Mouse (Mus musculus) heart, embryonic 16.5 days (tissue): ENCODE data around the gene Gm49373. TPM values are rescaled to one million over a fixed set of nuclear protein-coding genes. Genes with fewer than 3 reads are reported as not detected.
A peak's percentile ranks its signal among the peaks of the same experiment; 100 is the strongest.

Source experiments
- ATAC-seq: fragments of 200-750 bp; cut with Nextera tagmentation; replicated peaks from 2 replicates; pipeline ENCODE4 v1.8.0; 2017; ENCODE audit warnings: moderate number of reproducible peaks; ENCODE audit not compliant: insufficient read depth, low FRiP score; ENCODE audit errors: extremely low read depth
- H3K27ac ChIP-seq: fragments of 300-500 bp; sonication (generic); 2 replicates; pipeline ENCODE4 v1.5.1; 2014; ENCODE audit warnings: mild to moderate bottlenecking, low read length, control low read depth, moderate library complexity
- H3K27me3 ChIP-seq: fragments of 300-500 bp; sonication (generic); 2 replicates; pipeline ENCODE4 v1.6.1; 2014; ENCODE audit warnings: low read length, mixed read lengths; ENCODE audit not compliant: control insufficient read depth, insufficient read depth
- H3K36me3 ChIP-seq: fragments of 300-500 bp; sonication (generic); 2 replicates; pipeline ENCODE4 v1.6.1; 2014; ENCODE audit not compliant: control insufficient read depth, insufficient read depth
- H3K4me1 ChIP-seq: fragments of 300-500 bp; sonication (generic); 2 replicates; pipeline ENCODE4 v1.6.1; 2014; ENCODE audit warnings: low read length, mixed read lengths; ENCODE audit not compliant: control insufficient read depth, insufficient read depth
- H3K4me2 ChIP-seq: fragments of 300-500 bp; sonication (generic); 2 replicates; pipeline ENCODE4 v1.6.1; 2014; ENCODE audit warnings: low read depth, mild to moderate bottlenecking, control low read depth, low read length
- H3K4me3 ChIP-seq: fragments of 300-500 bp; sonication (generic); 2 replicates; pipeline ENCODE4 v1.5.1; 2014; ENCODE audit warnings: mild to moderate bottlenecking, control low read depth, low read length
- H3K9ac ChIP-seq: fragments of 300-500 bp; sonication (generic); 2 replicates; pipeline ENCODE4 v1.6.1; 2014; ENCODE audit warnings: low read length, control low read depth
- H3K9me3 ChIP-seq: fragments of 300-500 bp; sonication (generic); replicated peaks from 2 replicates; pipeline ENCODE4 v1.6.1; 2016; ENCODE audit warnings: low read length; ENCODE audit not compliant: control insufficient read depth
- WGBS: fragments of 180-500 bp; shearing (Covaris S2); extraction: QIAGEN DNeasy Blood & Tissue Kit; methylation state at CpG from one replicate; pipeline ENCODE4 v1.1.7; 2014; 5-methylcytosine and 5-hydroxymethylcytosine counted together
- polyA plus RNA-seq: library from polyadenylated mRNA; unstranded; fragments of >200 nt; fragmentation: Nextera tagmentation; extraction: Ambion mirVana; gene quantifications from 2 replicates; pipeline ENCODE4 v1.2.1, GENCODE M21; 2015

Gene Gm49373
- polyA plus RNA-seq, 1 experiment from 2014 or later: 0.22 TPM

- WGBS: 73% methylated on average over 6 of the region's 6 CpGs
- Histone ChIP-seq H3K27me3 (peaks cover 20% of the 10 kb centered on the region), H3K4me2 (no peak overlapping the region), H3K27ac (no peak overlapping the region), H3K36me3 (no peaks in the 10 kb centered on the region), H3K4me3 (no peak overlapping the region), H3K9me3 (no peaks in the 10 kb centered on the region), H3K9ac (no peak overlapping the region), H3K4me1 (peaks cover 39% of the 10 kb centered on the region)
- ATAC-seq: no peak
Observed at GRCm38 (mm10) chr9:21028560-21029110, 44.3 kb downstream of the Gm49373 start.

GRCm38 (mm10) chr9:21027774-21028290 is 45.1 kb downstream of the Gm49373 start:
- H3K9ac ChIP-seq: no peak overlapping the region
- H3K9me3 ChIP-seq: no peaks in the 10 kb centered on the region
- H3K4me3 ChIP-seq: no peak overlapping the region
- peaks cover 33% of the 10 kb centered on the region for H3K4me1 ChIP-seq
- no peak for ATAC-seq
- peaks cover 13% of the 10 kb centered on the region for H3K27me3 ChIP-seq
- 66% methylated on average over 8 of the region's 8 CpGs for WGBS
- no peak overlapping the region for H3K27ac ChIP-seq
- no peak overlapping the region for H3K4me2 ChIP-seq
- H3K36me3 ChIP-seq: no peaks in the 10 kb centered on the region

GRCm38 (mm10) chr9:21026849-21027248 is 46.0 kb downstream of the Gm49373 start:
- Histone ChIP-seq H3K4me2 (no peak overlapping the region), H3K27me3 (peaks cover 3% of the 10 kb centered on the region), H3K9ac (no peak overlapping the region)

GRCm38 (mm10) chr9:21025258-21025810 is 47.6 kb downstream of the Gm49373 start:
- Histone ChIP-seq H3K9ac (no peak overlapping the region), H3K27ac (no peak overlapping the region), H3K4me2 (no peak overlapping the region), H3K27me3 (no peaks in the 10 kb centered on the region; the same call in 1 of the 2 replicates), H3K9me3 (no peaks in the 10 kb centered on the region), H3K36me3 (no peaks in the 10 kb centered on the region), H3K4me1 (peaks cover 14% of the 10 kb centered on the region), H3K4me3 (no peak overlapping the region)
- no peak for ATAC-seq
- 64% methylated on average over 19 of the region's 19 CpGs for WGBS

More at GRCm38 (mm10) chr9:21026849-21027248, 46.0 kb downstream of the Gm49373 start:
- WGBS: 79% methylated on average over 12 of the region's 12 CpGs
- ATAC-seq: no peak
- Histone ChIP-seq H3K27ac (no peak overlapping the region), H3K4me1 (peaks cover 23% of the 10 kb centered on the region), H3K36me3 (no peaks in the 10 kb centered on the region), H3K9me3 (no peaks in the 10 kb centered on the region), H3K4me3 (no peak overlapping the region)

- WGBS: 83% methylated on average over 1 of the region's 1 CpGs
Observed at GRCm38 (mm10) chr9:21022726-21023125, 50.2 kb downstream of the Gm49373 start.

GRCm38 (mm10) chr9:21022288-21022687 is 50.6 kb downstream of the Gm49373 start:
- no peak for ATAC-seq
- no peak overlapping the region for H3K4me3 ChIP-seq
- no peak overlapping the region for H3K9ac ChIP-seq
- no peaks in the 10 kb centered on the region for H3K9me3 ChIP-seq
- no peaks in the 10 kb centered on the region for H3K36me3 ChIP-seq
- WGBS: 52% methylated on average over 6 of the region's 6 CpGs
- no peak overlapping the region for H3K4me2 ChIP-seq
- H3K4me1 ChIP-seq: no peaks in the 10 kb centered on the region
- H3K27me3 ChIP-seq: peaks cover 4% of the 10 kb centered on the region
- no peak overlapping the region for H3K27ac ChIP-seq

More at GRCm38 (mm10) chr9:21022726-21023125, 50.2 kb downstream of the Gm49373 start:
- H3K36me3 ChIP-seq: no peaks in the 10 kb centered on the region
- H3K9me3 ChIP-seq: no peaks in the 10 kb centered on the region
- no peak overlapping the region for H3K27ac ChIP-seq
- H3K9ac ChIP-seq: no peak overlapping the region
- H3K4me1 ChIP-seq: no peaks in the 10 kb centered on the region
- no peak overlapping the region for H3K4me2 ChIP-seq
- no peak overlapping the region for H3K4me3 ChIP-seq
- no peak for ATAC-seq
- no peaks in the 10 kb centered on the region for H3K27me3 ChIP-seq

- Histone ChIP-seq H3K27me3 (peaks cover 11% of the 10 kb centered on the region), H3K4me1 (no peaks in the 10 kb centered on the region), H3K4me3 (no peak overlapping the region), H3K4me2 (no peak overlapping the region), H3K9ac (no peak overlapping the region), H3K27ac (no peak overlapping the region), H3K9me3 (no peaks in the 10 kb centered on the region), H3K36me3 (no peaks in the 10 kb centered on the region)
- 79% methylated on average over 3 of the region's 3 CpGs for WGBS
- ATAC-seq: no peak
Observed at GRCm38 (mm10) chr9:21021363-21021762, 51.5 kb downstream of the Gm49373 start.

GRCm38 (mm10) chr9:21018600-21018999 is 54.3 kb downstream of the Gm49373 start:
- H3K27me3 ChIP-seq: peaks cover 21% of the 10 kb centered on the region
- no peak overlapping the region for H3K4me3 ChIP-seq
- ATAC-seq: no peak
- H3K9me3 ChIP-seq: no peaks in the 10 kb centered on the region
- H3K4me2 ChIP-seq: no peak overlapping the region
- no peak overlapping the region for H3K9ac ChIP-seq
- no peak overlapping the region for H3K27ac ChIP-seq
- no peaks in the 10 kb centered on the region for H3K36me3 ChIP-seq
- peaks cover 13% of the 10 kb centered on the region for H3K4me1 ChIP-seq
- 68% methylated on average over 2 of the region's 2 CpGs for WGBS

GRCm38 (mm10) chr9:21017177-21017575 is 55.7 kb downstream of the Gm49373 start:
- H3K9ac ChIP-seq: no peak overlapping the region
- WGBS: 36% methylated on average over 4 of the region's 4 CpGs

More at GRCm38 (mm10) chr9:21017177-21017575, 55.7 kb downstream of the Gm49373 start:
- Histone ChIP-seq H3K36me3 (no peaks in the 10 kb centered on the region), H3K9me3 (no peaks in the 10 kb centered on the region), H3K4me1 (peaks cover 13% of the 10 kb centered on the region), H3K27ac (no peak overlapping the region), H3K27me3 (peaks cover 21% of the 10 kb centered on the region), H3K4me2 (peak overlapping the region; percentile 72), H3K4me3 (peak overlapping the region; percentile 51)
- ATAC-seq: no peak
